Mouse (Mus musculus): ENCODE measurements around the gene Kat7. TPM values are rescaled to one million over a fixed set of nuclear protein-coding genes. Genes with fewer than 3 reads are reported as not detected.

The Kat7 gene
- polyA plus RNA-seq, 1 experiment: 55.5 TPM

DNA sequence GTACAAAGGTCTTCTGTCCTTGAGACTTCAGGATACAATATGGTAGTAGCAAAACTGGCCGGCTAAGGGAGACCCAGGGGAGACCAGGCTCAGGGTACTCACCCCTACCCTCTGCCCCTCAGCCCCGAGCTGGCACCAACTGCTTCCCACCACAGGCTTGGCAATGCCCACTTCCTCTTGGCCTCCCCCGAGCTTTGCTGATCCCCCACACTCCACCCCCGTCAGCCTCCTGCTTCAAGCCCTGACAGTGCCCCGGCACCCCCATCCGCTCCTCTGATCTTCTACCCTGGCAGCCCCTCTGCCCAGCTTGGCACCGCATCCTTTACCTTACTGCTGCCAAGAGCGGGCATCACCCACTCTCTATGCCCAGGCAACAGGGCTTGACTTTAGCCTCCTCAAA, 55.9 kb downstream of the Kat7 start:
- Histone ChIP-seq H3K27ac (ENCODE audit: control insufficient read depth, insufficient read depth, low read length) (no peak overlapping the region), H3K36me3 (ENCODE audit: control insufficient read depth, insufficient read depth, low read length) (no peaks in the 10 kb centered on the region)
- WGBS: 12% methylated on average over 8 of the region's 8 CpGs

DNA sequence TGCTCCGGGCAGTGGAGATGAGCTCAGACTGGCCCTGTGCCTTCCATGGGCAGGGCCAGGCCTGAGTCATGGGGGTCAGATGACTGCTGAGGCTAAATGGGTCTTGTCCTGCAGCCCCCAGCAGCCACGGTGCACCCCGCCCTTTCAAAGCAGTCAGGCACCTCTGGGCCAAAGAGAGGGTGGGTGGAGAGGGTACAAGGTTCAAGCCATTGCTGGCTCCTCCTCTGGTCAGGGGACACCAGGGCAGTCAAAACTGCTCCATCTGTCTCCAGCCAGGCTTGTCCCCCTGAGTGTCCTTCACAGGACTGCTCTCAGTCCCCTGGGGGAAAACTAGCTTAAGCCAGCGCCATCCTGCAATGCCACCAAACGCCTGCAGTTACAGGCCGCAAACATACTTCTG, 57.9 kb downstream of the Kat7 start:
- no peak for DNase-seq
- H3K27me3 ChIP-seq (ENCODE audit: control insufficient read depth, insufficient read depth, low read length): no peaks in the 10 kb centered on the region
- H3K27ac ChIP-seq (ENCODE audit: control insufficient read depth, insufficient read depth, low read length): no peak overlapping the region
- WGBS: 93% methylated on average over 6 of the region's 6 CpGs
- H3K4me1 ChIP-seq (replicated peaks; ENCODE audit: control insufficient read depth, insufficient read depth, low read length): peaks cover 5% of the 10 kb centered on the region
- H3K36me3 ChIP-seq (ENCODE audit: control insufficient read depth, insufficient read depth, low read length): no peaks in the 10 kb centered on the region
- H3K4me3 ChIP-seq (ENCODE audit: control insufficient read depth, insufficient read depth, low read length): no peak overlapping the region
- TF ChIP-seq CTCF (IDR thresholded peaks at IDR 0.05; ENCODE audit: borderline replicate concordance, control insufficient read depth, extremely low read depth, insufficient read depth, low read length, poor library complexity): no peak
- no peak for TF ChIP-seq POLR2A (IDR thresholded peaks at IDR 0.05; ENCODE audit: control insufficient read depth, extremely low read depth, insufficient read depth, low read length, poor library complexity)

More for the DNA sequence above, 55.9 kb downstream of the Kat7 start:
- no peak overlapping the region for H3K4me3 ChIP-seq (ENCODE audit: control insufficient read depth, insufficient read depth, low read length)
- DNase-seq: no peak
- TF ChIP-seq CTCF (IDR thresholded peaks at IDR 0.05; ENCODE audit: borderline replicate concordance, control insufficient read depth, extremely low read depth, insufficient read depth, low read length, poor library complexity): no peak
- TF ChIP-seq POLR2A (IDR thresholded peaks at IDR 0.05; ENCODE audit: control insufficient read depth, extremely low read depth, insufficient read depth, low read length, poor library complexity): no peak
- no peaks in the 10 kb centered on the region for H3K27me3 ChIP-seq (ENCODE audit: control insufficient read depth, insufficient read depth, low read length)
- H3K4me1 ChIP-seq (replicated peaks; ENCODE audit: control insufficient read depth, insufficient read depth, low read length): peaks cover 11% of the 10 kb centered on the region

DNA sequence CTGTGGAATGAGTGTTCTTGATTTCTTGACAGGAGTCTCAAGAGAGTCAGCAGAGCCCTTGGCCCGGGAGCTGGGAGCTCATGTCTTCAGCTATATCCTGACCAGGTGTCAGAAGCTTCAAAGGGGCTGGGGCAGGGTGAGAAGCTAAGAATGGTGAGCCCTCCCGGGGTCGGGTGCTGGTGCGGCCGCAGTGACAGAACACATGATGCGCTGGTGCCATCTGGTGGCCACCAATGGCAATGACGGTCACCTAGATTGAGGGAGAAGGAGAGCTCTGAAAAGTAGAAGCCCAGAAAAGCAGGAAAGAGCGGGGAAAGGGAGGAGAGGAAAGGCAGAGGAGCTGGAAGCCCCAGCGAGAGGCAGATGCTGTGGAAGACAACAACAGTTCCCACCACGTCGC, 58.8 kb downstream of the Kat7 start:
- WGBS: 9% methylated on average over 11 of the region's 11 CpGs
- Histone ChIP-seq H3K4me1 (replicated peaks; ENCODE audit: control insufficient read depth, insufficient read depth, low read length) (peaks cover 5% of the 10 kb centered on the region), H3K36me3 (ENCODE audit: control insufficient read depth, insufficient read depth, low read length) (no peaks in the 10 kb centered on the region), H3K4me3 (ENCODE audit: control insufficient read depth, insufficient read depth, low read length) (no peak overlapping the region), H3K27me3 (ENCODE audit: control insufficient read depth, insufficient read depth, low read length) (no peaks in the 10 kb centered on the region), H3K27ac (ENCODE audit: control insufficient read depth, insufficient read depth, low read length) (no peak overlapping the region)
- peak; percentile 91 for TF ChIP-seq CTCF (IDR thresholded peaks at IDR 0.05; ENCODE audit: borderline replicate concordance, control insufficient read depth, extremely low read depth, insufficient read depth, low read length, poor library complexity)
- TF ChIP-seq POLR2A (IDR thresholded peaks at IDR 0.05; ENCODE audit: control insufficient read depth, extremely low read depth, insufficient read depth, low read length, poor library complexity): no peak
- DNase-seq: peak; percentile 75

DNA sequence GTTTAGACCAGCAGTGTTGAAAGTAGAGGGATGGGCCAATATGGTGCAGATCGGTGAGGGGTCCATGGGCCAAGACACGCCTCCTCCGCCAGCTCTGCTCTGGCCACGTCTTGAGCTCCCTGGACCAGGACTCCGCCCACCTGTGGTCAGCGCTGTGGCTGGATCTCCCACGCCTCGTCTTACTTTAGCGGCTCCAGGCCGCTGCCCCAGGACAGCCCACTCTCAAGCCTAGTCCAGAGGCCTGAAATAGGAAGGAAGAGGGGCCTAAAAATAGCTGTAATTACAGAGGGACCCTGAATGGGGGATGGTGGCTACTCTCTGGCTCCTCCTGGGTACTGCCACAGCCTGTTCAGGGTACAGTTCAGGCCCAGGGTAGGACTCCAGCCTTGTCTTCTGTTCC, 59.9 kb downstream of the Kat7 start:
- Histone ChIP-seq H3K27me3 (ENCODE audit: control insufficient read depth, insufficient read depth, low read length) (no peaks in the 10 kb centered on the region), H3K36me3 (ENCODE audit: control insufficient read depth, insufficient read depth, low read length) (no peaks in the 10 kb centered on the region), H3K27ac (ENCODE audit: control insufficient read depth, insufficient read depth, low read length) (no peak overlapping the region), H3K4me3 (ENCODE audit: control insufficient read depth, insufficient read depth, low read length) (no peak overlapping the region), H3K4me1 (replicated peaks; ENCODE audit: control insufficient read depth, insufficient read depth, low read length) (peaks cover 5% of the 10 kb centered on the region)
- 35% methylated on average over 10 of the region's 10 CpGs for WGBS
- TF ChIP-seq POLR2A (IDR thresholded peaks at IDR 0.05; ENCODE audit: control insufficient read depth, extremely low read depth, insufficient read depth, low read length, poor library complexity): no peak
- TF ChIP-seq CTCF (IDR thresholded peaks at IDR 0.05; ENCODE audit: borderline replicate concordance, control insufficient read depth, extremely low read depth, insufficient read depth, low read length, poor library complexity): no peak
- DNase-seq: no peak

DNA sequence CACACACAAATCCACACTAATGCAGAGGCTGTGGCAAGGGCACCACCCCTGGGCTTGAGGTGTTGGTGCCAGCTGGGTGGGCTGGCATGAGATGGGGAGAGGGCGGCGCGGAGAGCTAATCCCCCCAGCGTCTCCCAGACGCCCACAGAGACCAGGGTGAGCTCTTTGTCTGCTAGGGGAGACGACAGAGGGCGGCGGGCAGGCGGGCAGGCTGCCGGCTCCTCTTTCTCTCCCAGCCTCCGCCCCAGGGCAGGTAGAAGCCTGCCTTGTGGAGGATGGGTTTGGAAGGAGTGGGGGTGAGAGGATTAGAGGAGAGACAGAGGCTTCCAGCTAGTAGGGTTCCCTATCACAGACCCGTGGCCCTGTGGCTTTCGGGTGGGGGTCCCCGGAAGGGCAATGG, 63.0 kb downstream of the Kat7 start:
- no peak for TF ChIP-seq POLR2A (IDR thresholded peaks at IDR 0.05; ENCODE audit: control insufficient read depth, extremely low read depth, insufficient read depth, low read length, poor library complexity)
- TF ChIP-seq CTCF (IDR thresholded peaks at IDR 0.05; ENCODE audit: borderline replicate concordance, control insufficient read depth, extremely low read depth, insufficient read depth, low read length, poor library complexity): no peak
- H3K4me3 ChIP-seq (ENCODE audit: control insufficient read depth, insufficient read depth, low read length): no peak overlapping the region
- 92% methylated on average over 14 of the region's 14 CpGs for WGBS
- no peaks in the 10 kb centered on the region for H3K4me1 ChIP-seq (replicated peaks; ENCODE audit: control insufficient read depth, insufficient read depth, low read length)
- no peaks in the 10 kb centered on the region for H3K36me3 ChIP-seq (ENCODE audit: control insufficient read depth, insufficient read depth, low read length)
- no peak overlapping the region for H3K27ac ChIP-seq (ENCODE audit: control insufficient read depth, insufficient read depth, low read length)
- no peak for DNase-seq
- no peaks in the 10 kb centered on the region for H3K27me3 ChIP-seq (ENCODE audit: control insufficient read depth, insufficient read depth, low read length)

DNA sequence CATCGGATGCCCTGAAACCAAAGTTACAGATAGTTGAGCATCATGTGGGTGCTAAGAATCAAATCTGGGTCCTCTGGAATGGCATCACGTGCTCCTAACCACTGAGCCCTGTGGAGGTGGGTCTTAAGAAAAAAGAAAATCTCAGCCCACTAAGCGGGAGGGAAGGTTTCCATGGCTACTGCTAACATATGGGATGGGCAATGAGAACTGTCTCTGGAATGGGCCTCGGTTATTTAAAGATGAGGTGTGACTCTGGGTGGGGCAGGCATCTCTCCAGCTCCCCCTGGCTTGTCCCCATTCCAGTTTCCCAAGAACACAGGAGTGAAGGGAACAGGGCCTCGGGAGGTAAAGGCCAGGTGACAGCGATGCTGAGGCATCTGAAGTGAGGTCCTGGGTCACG, 64.6 kb downstream of the Kat7 start:
- H3K27me3 ChIP-seq (ENCODE audit: control insufficient read depth, insufficient read depth, low read length): no peaks in the 10 kb centered on the region
- no peaks in the 10 kb centered on the region for H3K4me1 ChIP-seq (replicated peaks; ENCODE audit: control insufficient read depth, insufficient read depth, low read length)
- H3K27ac ChIP-seq (ENCODE audit: control insufficient read depth, insufficient read depth, low read length): no peak overlapping the region
- no peak for DNase-seq
- WGBS: 89% methylated on average over 7 of the region's 7 CpGs
- TF ChIP-seq CTCF (IDR thresholded peaks at IDR 0.05; ENCODE audit: borderline replicate concordance, control insufficient read depth, extremely low read depth, insufficient read depth, low read length, poor library complexity) (no peak), POLR2A (IDR thresholded peaks at IDR 0.05; ENCODE audit: control insufficient read depth, extremely low read depth, insufficient read depth, low read length, poor library complexity) (no peak)
- H3K4me3 ChIP-seq (ENCODE audit: control insufficient read depth, insufficient read depth, low read length): no peak overlapping the region
- H3K36me3 ChIP-seq (ENCODE audit: control insufficient read depth, insufficient read depth, low read length): no peaks in the 10 kb centered on the region

DNA sequence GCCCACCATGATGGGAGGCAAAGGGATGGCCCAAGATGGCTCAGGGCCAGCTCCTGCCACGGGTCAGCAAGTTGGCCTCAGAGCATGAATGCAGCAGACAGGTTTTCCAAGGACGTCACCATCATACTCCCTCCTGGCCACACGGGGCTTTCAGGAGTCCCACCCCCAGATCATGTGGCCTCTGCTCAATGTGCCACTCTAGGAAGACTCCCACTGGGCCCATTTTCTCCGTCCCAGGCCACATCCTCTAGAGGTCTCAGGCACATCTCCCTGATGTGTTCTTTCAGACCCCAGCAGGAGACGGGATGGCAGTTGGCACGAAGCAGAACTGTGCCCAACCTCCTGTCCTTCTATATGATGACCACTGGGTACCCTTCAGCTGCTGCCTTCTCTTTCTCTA, 67.4 kb downstream of the Kat7 start:
- DNase-seq: no peak

More for the DNA sequence above, 67.4 kb downstream of the Kat7 start:
- H3K27me3 ChIP-seq (ENCODE audit: control insufficient read depth, insufficient read depth, low read length): no peaks in the 10 kb centered on the region
- WGBS: 84% methylated on average over 6 of the region's 6 CpGs
- H3K4me3 ChIP-seq (ENCODE audit: control insufficient read depth, insufficient read depth, low read length): no peak overlapping the region
- no peaks in the 10 kb centered on the region for H3K36me3 ChIP-seq (ENCODE audit: control insufficient read depth, insufficient read depth, low read length)
- no peaks in the 10 kb centered on the region for H3K4me1 ChIP-seq (replicated peaks; ENCODE audit: control insufficient read depth, insufficient read depth, low read length)
- TF ChIP-seq POLR2A (IDR thresholded peaks at IDR 0.05; ENCODE audit: control insufficient read depth, extremely low read depth, insufficient read depth, low read length, poor library complexity) (no peak), CTCF (IDR thresholded peaks at IDR 0.05; ENCODE audit: borderline replicate concordance, control insufficient read depth, extremely low read depth, insufficient read depth, low read length, poor library complexity) (no peak)
- H3K27ac ChIP-seq (ENCODE audit: control insufficient read depth, insufficient read depth, low read length): no peak overlapping the region

All from thymus, adult 2 months (tissue).